Mouse (Mus musculus) embryonic fibroblast, embryonic 13.5 days (primary cell): ENCODE results near the gene Twnk.

Source experiments
- CTCF ChIP-seq: IDR thresholded peaks from 2 replicates; pipeline ENCODE4 v1.5.1; 2011; ENCODE audit warnings: mild to moderate bottlenecking, control low read depth, low read length, moderate library complexity, borderline replicate concordance; ENCODE audit not compliant: insufficient read depth
- POLR2A ChIP-seq: IDR thresholded peaks from 2 replicates; pipeline ENCODE4 v1.6.1; 2011; ENCODE audit warnings: low read depth, mild to moderate bottlenecking, control low read depth, low read length, moderate library complexity

DNA sequence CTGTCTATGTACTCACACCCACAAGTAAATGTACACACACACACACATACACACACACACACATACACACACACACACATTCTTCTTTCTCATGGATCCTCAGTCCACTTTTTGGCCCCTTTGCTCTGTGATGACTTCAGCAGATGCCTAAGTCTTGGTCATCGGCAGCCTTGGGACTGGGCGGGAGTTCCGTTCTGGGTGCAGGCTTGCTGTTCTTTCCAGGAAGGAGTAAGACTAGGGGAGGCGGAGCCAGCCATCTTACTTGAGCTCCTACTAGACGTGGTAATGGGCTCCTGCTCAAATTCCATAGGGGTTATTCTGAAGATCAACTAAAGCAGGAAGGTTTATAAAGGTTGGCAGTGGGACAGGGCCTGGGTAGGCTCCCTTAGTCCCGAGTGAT lies 14.9 kb downstream of the Twnk start:
- no peak for TF ChIP-seq CTCF
- peak; percentile 41 for TF ChIP-seq POLR2A
